Mouse (Mus musculus) brain, embryonic 14.5 days (tissue): ENCODE measurements around the gene Pih1d1.

Experiments used
- CTCF ChIP-seq: fragments of 200-500 bp; IDR thresholded peaks from 2 replicates; pipeline ENCODE4 v1.5.1; 2012; ENCODE audit warnings: inconsistent platforms, mild to moderate bottlenecking, moderate library complexity, borderline replicate concordance; ENCODE audit not compliant: insufficient read depth, insufficient read length; ENCODE audit errors: extremely low read depth
- POLR2A ChIP-seq: fragments of 200-500 bp; IDR thresholded peaks from 2 replicates; pipeline ENCODE4 v1.6.1; 2012; ENCODE audit warnings: mild to moderate bottlenecking, inconsistent platforms, borderline replicate concordance; ENCODE audit not compliant: poor library complexity, insufficient read depth, insufficient read length, severe bottlenecking; ENCODE audit errors: extremely low read depth

DNA sequence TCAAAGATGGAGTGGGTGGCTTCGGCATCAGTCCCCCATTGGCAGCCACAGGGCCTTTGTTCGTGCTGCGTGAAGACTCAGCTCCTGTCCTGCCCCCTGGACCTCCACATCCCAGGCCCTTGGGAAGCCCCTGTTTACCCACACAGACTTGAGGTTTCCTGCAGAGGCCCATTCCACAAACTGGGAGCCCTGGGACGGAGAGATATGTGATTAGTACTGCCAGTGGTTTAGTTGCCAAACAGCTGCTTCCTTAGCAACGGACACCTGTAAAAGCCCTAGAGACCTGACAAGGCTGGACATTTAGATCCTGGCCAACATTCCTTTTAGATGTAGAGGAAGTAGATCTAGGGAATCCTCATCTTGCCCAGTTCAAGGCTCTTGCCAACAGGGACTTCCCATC, 12.2 kb upstream of the Pih1d1 start:
- no peak for TF ChIP-seq CTCF
- no peak for TF ChIP-seq POLR2A
